Mouse (Mus musculus) lung, adult 2 months (tissue): ENCODE measurements around the gene Map3k14.

Experiments
- CTCF ChIP-seq: fragments of 200-500 bp; IDR thresholded peaks from 2 replicates; pipeline ENCODE4 v1.5.1; 2011; ENCODE audit warnings: mild to moderate bottlenecking, low read length, control low read depth; ENCODE audit not compliant: insufficient read depth
- POLR2A ChIP-seq: fragments of 200-500 bp; IDR thresholded peaks from 2 replicates; pipeline ENCODE4 v1.6.1; 2011; ENCODE audit warnings: low read depth, mild to moderate bottlenecking, control low read depth, low read length, borderline replicate concordance; ENCODE audit errors: extremely low read depth

DNA sequence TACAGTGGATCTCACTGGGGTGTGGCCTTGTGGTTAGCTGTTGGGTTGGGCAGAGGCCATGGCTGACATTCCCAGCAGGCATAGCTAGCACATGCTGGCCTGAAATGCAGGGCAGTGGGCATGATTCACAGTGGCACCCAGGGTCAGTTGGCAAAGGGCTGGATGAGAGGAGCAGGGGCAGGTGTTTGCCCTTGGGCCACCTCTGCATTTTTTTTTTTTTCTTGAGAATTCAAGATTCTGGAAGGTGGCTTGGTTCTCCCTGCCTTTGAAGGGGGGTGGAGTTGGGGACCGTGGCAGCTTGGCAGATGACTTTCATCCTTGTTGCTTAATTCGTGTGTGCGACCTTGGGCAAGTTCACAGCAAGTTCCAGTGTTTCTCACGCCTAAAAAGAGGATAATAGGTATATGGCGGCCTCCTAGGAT, 92.8 kb downstream of the Map3k14 start:
- TF ChIP-seq CTCF (no peak), POLR2A (no peak)
